Mouse (Mus musculus): ENCODE data around the gene Klk1b9.
"Not testable (repeated sequence)": the region's sequence is repeated elsewhere in the genome, so short reads cannot be mapped to it uniquely, and the experiment has no call there.

The Klk1b9 gene

DNA sequence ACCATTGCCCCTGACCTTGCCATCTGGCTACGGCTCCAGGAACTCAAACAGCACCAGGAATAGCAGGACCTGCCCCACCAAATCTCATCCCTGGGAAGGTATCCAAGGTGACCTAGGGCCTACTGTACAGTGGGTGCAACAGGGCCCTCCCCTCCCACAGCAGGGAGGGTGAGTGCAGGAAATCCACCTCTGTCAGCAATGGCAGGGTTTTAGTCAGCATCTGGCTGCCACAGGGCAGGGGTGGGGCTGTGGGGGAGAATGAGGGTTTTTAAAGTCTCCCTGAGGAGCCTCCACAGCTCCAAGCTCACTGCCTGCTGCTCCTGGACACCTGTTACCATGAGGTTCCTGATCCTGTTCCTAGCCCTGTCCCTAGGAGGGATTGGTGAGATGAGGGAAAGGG lies at the start of gene Klk1b9:
Gene Klk1b9 (plus strand): TSS at position 301 of the 400 bp plus-strand sequence.
- DNase-seq (ENCODE audit: low spot score) = not testable (repeated sequence)

DNA sequence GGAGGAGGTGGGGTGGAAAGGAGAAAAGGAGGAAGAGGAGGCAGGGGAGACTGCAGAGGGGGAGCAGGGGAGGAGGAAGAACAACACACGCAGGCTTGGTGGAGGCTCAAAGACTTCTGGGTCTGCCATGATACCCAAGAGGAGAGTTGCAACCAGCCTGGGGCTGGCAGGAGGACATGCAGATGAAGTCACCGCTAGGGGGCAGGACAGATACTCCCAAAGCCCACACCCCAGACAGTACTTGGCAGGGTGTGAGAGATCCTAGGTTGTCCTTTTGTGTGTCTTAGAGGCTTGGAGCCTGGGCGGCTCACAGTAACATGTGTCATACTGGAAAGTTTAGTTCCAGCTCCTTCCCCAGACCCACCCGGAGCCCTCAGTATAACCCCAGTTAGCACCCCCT lies 47.3 kb upstream of the Klk1b9 start:
- DNase-seq (ENCODE audit: low spot score) = no peak

- DNase-seq (ENCODE audit: low spot score) = no peak
These were observed 43.5 kb upstream of the Klk1b9 start for GRCm38 (mm10) chr7:43932337-43932736.

- DNase-seq (ENCODE audit: low spot score) = no peak
These were observed 42.4 kb upstream of the Klk1b9 start, which contains the start of gene Klk15 for GRCm38 (mm10) chr7:43933440-43933839. Gene Klk15 (plus strand): TSS chr7:43933740.

GRCm38 (mm10) chr7:43934747-43935146 lies 41.1 kb upstream of the Klk1b9 start:
- no peak for DNase-seq (ENCODE audit: low spot score)

- no peak for DNase-seq (ENCODE audit: low spot score)
These were observed 39.3 kb upstream of the Klk1b9 start for GRCm38 (mm10) chr7:43936551-43936950.

DNA sequence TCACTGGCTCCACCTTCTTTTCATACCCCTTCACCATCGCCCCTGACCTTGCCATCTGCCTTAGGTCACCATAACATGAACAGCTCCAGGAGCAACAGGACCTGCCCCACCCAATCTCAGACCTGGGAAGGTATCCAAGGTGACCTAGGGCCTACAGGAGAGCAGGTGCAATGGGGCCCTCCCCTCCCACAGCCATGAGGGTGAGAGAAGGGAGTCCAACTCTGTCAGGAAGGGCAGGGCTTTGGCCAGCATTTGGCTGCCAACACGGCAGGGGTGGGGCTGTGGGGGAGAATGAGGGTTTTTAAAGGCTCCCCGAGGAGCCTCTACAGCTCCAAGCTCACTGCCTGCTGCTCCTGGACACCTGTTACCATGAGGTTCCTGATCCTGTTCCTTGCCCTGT lies 33.6 kb upstream of the Klk1b9 start:
- not testable (repeated sequence) for DNase-seq (ENCODE audit: low spot score)

GRCm38 (mm10) chr7:43944727-43945264 lies 31.1 kb upstream of the Klk1b9 start:
- no peak for DNase-seq (ENCODE audit: low spot score)

- DNase-seq (ENCODE audit: low spot score) = no peak
These were observed 25.5 kb upstream of the Klk1b9 start, which contains the start of gene Klk1b8 for GRCm38 (mm10) chr7:43950364-43950763. Gene Klk1b8 (plus strand): TSS chr7:43950664.

DNA sequence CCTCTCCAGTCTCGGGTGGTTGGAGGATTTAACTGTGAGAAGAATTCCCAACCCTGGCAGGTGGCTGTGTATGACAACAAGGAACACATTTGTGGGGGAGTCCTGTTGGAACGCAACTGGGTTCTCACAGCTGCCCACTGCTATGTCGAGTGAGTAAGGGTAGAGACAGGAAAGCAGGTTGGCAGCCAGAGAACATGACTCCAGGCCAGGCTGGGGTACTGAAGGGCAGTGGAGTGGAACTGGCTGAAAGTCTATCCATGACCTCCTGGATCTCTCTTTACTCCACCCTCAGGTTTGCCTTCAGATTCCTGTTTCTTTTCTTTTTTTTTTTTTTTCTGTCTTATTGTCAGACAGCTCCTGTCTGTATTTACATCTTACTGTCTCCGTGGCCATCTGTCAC lies 23.2 kb upstream of the Klk1b9 start:
- DNase-seq (ENCODE audit: low spot score) = no peak

DNA sequence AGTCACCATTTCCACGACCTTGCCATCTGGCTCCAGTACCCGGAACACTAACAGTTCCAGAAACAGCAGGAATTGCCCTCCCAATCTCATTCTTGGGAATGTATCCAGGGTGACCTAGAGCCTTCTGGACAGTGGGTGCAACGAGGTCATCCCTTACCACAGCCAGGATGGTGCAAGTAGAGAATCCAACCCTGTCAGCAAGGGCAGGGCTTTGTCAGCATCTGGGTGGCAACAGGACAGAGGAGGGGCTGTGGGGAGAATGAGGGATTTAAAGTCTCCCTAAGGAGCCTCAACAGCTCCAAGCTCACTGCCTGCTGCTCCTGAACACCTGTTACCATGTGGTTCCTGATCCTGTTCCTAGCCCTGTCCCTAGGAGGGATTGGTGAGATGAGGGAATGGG lies 9.4 kb upstream of the Klk1b9 start, which contains the start of gene Klk1b1:
Gene Klk1b1 (plus strand): TSS at position 301 of the 400 bp plus-strand sequence.
- DNase-seq (ENCODE audit: low spot score) = no peak

DNA sequence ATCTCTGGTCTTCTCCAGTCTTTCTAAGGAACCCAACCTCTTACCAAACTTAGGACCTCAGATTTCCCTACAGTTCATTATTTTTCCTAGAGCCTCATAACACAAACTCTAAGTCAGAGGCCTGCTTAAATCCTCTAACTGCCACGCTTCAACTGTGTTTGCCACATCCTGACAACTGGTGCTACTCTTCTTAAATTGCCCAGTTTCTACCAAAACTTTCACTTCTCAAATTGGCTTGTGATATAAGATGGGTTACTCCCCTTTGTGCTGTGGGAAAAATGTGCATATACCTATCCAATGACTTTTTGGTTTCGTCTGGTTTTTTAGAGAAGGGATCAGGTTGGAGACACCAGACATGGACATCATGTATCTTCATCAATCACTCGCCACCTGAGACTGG lies 8.8 kb upstream of the Klk1b9 start:
- no peak for DNase-seq (ENCODE audit: low spot score)

DNA sequence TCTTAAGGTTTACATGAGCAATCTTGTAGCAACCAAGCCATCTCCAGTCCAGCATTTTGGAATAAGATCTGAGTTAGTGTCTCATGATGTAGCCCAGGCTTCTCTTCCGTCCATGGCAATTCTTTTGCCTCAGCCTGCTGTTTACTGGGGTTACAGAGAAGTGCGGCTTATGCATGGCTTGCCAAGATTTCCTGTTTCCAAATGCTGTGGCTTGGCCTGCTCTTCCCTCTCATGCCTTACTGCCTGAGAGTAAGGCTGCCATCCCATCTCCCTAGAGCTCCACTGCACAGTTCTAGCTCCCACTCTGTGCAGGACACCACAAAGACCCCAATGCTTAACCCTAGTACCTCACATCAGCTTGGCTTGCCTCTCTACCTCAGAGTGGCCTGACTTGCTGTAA lies 8.2 kb upstream of the Klk1b9 start:
- no peak for DNase-seq (ENCODE audit: low spot score)

- DNase-seq (ENCODE audit: low spot score) = no peak
These were observed 9.8 kb downstream of the Klk1b9 start for GRCm38 (mm10) chr7:43985657-43986056.

DNA sequence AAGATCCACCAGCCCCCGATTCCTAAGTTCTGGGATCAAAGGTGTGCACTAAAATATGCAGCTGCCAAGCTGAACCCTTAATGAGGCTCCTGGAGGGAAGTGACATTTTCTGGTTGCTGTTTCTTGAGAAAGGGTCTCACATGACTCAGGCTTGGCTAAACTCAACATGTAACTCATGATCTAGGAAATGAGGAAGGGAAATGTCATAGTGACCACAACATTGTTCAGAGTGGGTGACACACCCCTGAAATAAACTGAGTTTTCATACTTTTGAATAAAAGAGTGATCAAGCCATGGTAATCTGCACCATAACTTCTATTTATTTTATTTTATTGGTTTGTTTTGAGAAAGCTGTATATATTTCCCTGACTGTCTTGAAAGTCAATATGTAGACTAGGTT lies 19.0 kb downstream of the Klk1b9 start:
- DNase-seq (ENCODE audit: low spot score) = not testable (repeated sequence)

- not testable (repeated sequence) for DNase-seq (ENCODE audit: low spot score)
These were observed 19.7 kb downstream of the Klk1b9 start, which contains the start of gene Klk1b11 for GRCm38 (mm10) chr7:43995577-43995976. Gene Klk1b11 (plus strand): TSS chr7:43995877.

DNA sequence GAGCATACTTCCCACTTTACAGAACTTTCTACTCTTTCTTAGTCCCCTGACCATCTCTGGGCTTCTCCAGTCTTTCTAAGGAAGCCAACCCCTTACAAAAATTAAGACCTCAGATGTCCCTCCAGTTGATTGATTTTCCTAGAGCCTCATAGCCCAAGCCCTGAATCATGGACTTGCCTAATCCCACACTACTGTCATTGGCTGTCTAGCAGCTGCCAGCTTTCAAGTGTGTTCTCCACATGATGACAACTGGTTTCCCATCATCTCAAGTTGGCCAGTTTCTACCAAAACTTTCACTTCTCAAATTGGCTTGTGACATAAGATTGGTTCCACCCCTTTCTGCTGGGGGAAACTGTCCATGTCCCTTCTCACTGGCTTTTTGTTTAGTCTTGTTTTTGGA lies 29.0 kb downstream of the Klk1b9 start:
- DNase-seq (ENCODE audit: low spot score) = no peak

- not testable (repeated sequence) for DNase-seq (ENCODE audit: low spot score)
These were observed 36.0 kb downstream of the Klk1b9 start, which contains the start of gene Klk1b26 for GRCm38 (mm10) chr7:44011868-44012267. Gene Klk1b26 (plus strand): TSS chr7:44012168.

DNA sequence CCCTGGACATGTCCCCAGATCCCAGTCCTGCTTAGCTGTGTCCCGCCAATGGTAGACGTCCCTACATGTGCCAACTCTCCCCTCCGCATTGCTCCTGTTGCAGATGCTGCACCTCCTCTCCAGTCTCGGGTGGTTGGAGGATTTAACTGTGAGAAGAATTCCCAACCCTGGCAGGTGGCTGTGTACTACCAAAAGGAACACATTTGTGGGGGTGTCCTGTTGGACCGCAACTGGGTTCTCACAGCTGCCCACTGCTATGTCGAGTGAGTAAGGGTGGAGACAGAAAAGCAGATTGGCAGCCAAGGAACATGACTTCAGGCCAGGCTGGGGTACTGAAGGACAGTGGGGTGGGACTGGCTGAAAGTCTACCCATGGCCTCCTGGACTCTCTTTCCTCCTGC lies 38.8 kb downstream of the Klk1b9 start:
- not testable (repeated sequence) for DNase-seq (ENCODE audit: low spot score)

- no peak for DNase-seq (ENCODE audit: low spot score)
These were observed 39.2 kb downstream of the Klk1b9 start for GRCm38 (mm10) chr7:44015071-44015470.

Data from layer of hippocampus, adult 9-10 months (tissue).